Mouse (Mus musculus): ENCODE measurements around the gene Dnajc9. TPM values are rescaled to one million over a fixed set of nuclear protein-coding genes. Genes with fewer than 3 reads are reported as not detected.

The Dnajc9 gene
- polyA plus RNA-seq, 1 experiment from 2014 or later, result 137 TPM

DNA sequence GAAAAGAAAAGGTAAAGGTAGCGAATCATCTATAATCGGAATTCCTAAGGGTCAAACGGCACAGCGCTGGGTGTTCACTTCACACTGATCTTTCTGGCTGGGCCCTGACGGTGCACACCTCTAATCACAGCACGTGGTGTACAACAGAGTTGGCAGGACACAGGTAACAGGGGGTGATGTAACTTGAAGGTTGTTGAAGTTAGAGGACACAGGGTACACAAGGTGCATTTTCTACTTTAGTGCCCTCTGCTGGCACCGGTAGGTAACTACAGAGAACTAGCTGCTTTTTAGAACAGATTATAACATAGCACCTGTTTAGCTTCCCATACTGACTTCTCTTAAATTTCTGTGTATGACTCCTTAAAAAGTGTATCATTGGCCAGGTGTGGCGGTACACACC lies 48.6 kb downstream of the Dnajc9 start:
- no peak overlapping the region for H3K27ac ChIP-seq (ENCODE audit: low read depth, low read length)
- peaks cover 35% of the 10 kb centered on the region for H3K36me3 ChIP-seq (ENCODE audit: control insufficient read depth, insufficient read depth, low read length)
- no peak for ATAC-seq (ENCODE audit: low FRiP score, low TSS enrichment)
- H3K9ac ChIP-seq (ENCODE audit: low read depth, low read length), result no peak overlapping the region
- 85% methylated on average over 8 of the region's 8 CpGs for WGBS
- no peaks in the 10 kb centered on the region for H3K27me3 ChIP-seq (ENCODE audit: control insufficient read depth, insufficient read depth, low read length)
- no peak overlapping the region for H3K4me3 ChIP-seq (ENCODE audit: low read length)
- H3K4me2 ChIP-seq (replicated peaks; ENCODE audit: low read depth, low read length), result no peak overlapping the region
- no peaks in the 10 kb centered on the region for H3K4me1 ChIP-seq (ENCODE audit: control insufficient read depth, insufficient read depth, low read length)
- no peaks in the 10 kb centered on the region for H3K9me3 ChIP-seq (ENCODE audit: control insufficient read depth, low read length)

DNA sequence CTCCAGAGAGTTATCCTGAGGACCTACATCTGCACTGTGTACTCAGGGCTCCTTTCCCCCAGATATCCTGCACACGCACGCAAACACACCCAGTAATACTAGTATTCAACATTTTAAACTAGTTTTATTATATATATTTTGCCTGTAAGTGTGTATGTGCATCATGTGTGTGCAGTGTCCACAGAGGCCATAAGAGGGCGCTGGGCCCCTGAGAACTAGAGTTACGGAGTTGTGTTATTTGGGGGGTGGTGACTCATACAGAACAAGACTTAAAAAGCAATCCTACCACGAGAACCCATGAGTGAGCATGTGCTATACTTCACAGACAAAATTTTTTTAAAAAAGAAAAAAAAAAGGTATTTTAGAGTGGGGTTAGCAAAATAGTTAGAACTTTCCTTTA lies 49.3 kb downstream of the Dnajc9 start:
- Histone ChIP-seq H3K9me3 (ENCODE audit: control insufficient read depth, low read length) (no peaks in the 10 kb centered on the region), H3K4me1 (ENCODE audit: control insufficient read depth, insufficient read depth, low read length) (no peaks in the 10 kb centered on the region), H3K4me2 (replicated peaks; ENCODE audit: low read depth, low read length) (no peak overlapping the region), H3K27me3 (ENCODE audit: control insufficient read depth, insufficient read depth, low read length) (no peaks in the 10 kb centered on the region), H3K36me3 (ENCODE audit: control insufficient read depth, insufficient read depth, low read length) (peaks cover 41% of the 10 kb centered on the region), H3K27ac (ENCODE audit: low read depth, low read length) (no peak overlapping the region), H3K9ac (ENCODE audit: low read depth, low read length) (no peak overlapping the region), H3K4me3 (ENCODE audit: low read length) (no peak overlapping the region)
- 95% methylated on average over 5 of the region's 5 CpGs for WGBS
- ATAC-seq (ENCODE audit: low FRiP score, low TSS enrichment), result no peak

Other genes with a start within 250 kb of the Dnajc9 start
- gene Kcnk5, start 207.1 kb downstream of the Dnajc9 start, polyA plus RNA-seq (2014; fragmentation: Nextera tagmentation; extraction: Ambion mirVana), result 4.7 and 12.2 TPM in 2 replicates
- not detected in 2 replicates for gene Kcnk16, start 119.7 kb downstream of the Dnajc9 start, polyA plus RNA-seq (2014; fragmentation: Nextera tagmentation; extraction: Ambion mirVana)
- gene Nudt13, start 94.2 kb downstream of the Dnajc9 start, polyA plus RNA-seq (2014; fragmentation: Nextera tagmentation; extraction: Ambion mirVana), result 13.1 and 18.4 TPM in 2 replicates
- gene Ecd, start 40.8 kb downstream of the Dnajc9 start, polyA plus RNA-seq (2014; fragmentation: Nextera tagmentation; extraction: Ambion mirVana), result 49.6 and 66.1 TPM in 2 replicates
- 33.0 and 44.4 TPM in 2 replicates for gene Fam149b, start 40.7 kb downstream of the Dnajc9 start, polyA plus RNA-seq (2014; fragmentation: Nextera tagmentation; extraction: Ambion mirVana)
- gene Mrps16, start 4.7 kb upstream of the Dnajc9 start, polyA plus RNA-seq (2014; fragmentation: Nextera tagmentation; extraction: Ambion mirVana), result 96.3 and 110 TPM in 2 replicates
- 0.39 and 0.72 TPM in 2 replicates for gene Cfap70, start 63.3 kb upstream of the Dnajc9 start, polyA plus RNA-seq (2014; fragmentation: Nextera tagmentation; extraction: Ambion mirVana)
- 29.4 and 33.7 TPM in 2 replicates for gene Anxa7, start 91.2 kb upstream of the Dnajc9 start, polyA plus RNA-seq (2014; fragmentation: Nextera tagmentation; extraction: Ambion mirVana)
- gene Mss51, start 108.0 kb upstream of the Dnajc9 start, polyA plus RNA-seq (2014; fragmentation: Nextera tagmentation; extraction: Ambion mirVana), result 1.0 and 2.0 TPM in 2 replicates
- gene Ppp3cb, start 157.7 kb upstream of the Dnajc9 start, polyA plus RNA-seq (2014; fragmentation: Nextera tagmentation; extraction: Ambion mirVana), result 57.3 and 65.0 TPM in 2 replicates

All from kidney, embryonic 14.5 days (tissue).